Mouse (Mus musculus) intestine, embryonic 15.5 days (tissue): Measurements from ENCODE around the gene Tbc1d10c. TPM values are rescaled to one million over a fixed set of nuclear protein-coding genes. Genes with fewer than 3 reads are reported as not detected.
A peak's percentile ranks its signal among the peaks of the same experiment; 100 is the strongest.
"Not testable (repeated sequence)": the region's sequence is repeated elsewhere in the genome, so short reads cannot be mapped to it uniquely, and the experiment has no call there.

Source experiments
- ATAC-seq: fragments of 200-750 bp; cut with Nextera tagmentation; 2 replicates; pipeline ENCODE4 v1.8.0; 2017; ENCODE audit warnings: moderate TSS enrichment, moderate library complexity
- H3K27ac ChIP-seq: fragments of 300-500 bp; sonication (generic); 2 replicates; pipeline ENCODE4 v1.5.1; 2015; ENCODE audit warnings: mild to moderate bottlenecking, inconsistent platforms
- H3K27me3 ChIP-seq: fragments of 300-500 bp; sonication (generic); replicated peaks from 2 replicates; pipeline ENCODE4 v1.6.1; 2015; ENCODE audit warnings: inconsistent platforms
- H3K36me3 ChIP-seq: fragments of 300-500 bp; sonication (generic); 2 replicates; pipeline ENCODE4 v1.6.1; 2015; ENCODE audit warnings: inconsistent platforms
- H3K4me1 ChIP-seq: fragments of 300-500 bp; sonication (generic); replicated peaks from 2 replicates; pipeline ENCODE4 v1.6.1; 2015; ENCODE audit warnings: inconsistent platforms
- H3K4me2 ChIP-seq: fragments of 300-500 bp; sonication (generic); replicated peaks from 2 replicates; pipeline ENCODE4 v1.6.1; 2015; ENCODE audit warnings: mild to moderate bottlenecking, inconsistent platforms
- H3K4me3 ChIP-seq: fragments of 300-500 bp; sonication (generic); replicated peaks from 2 replicates; pipeline ENCODE4 v1.5.1; 2015; ENCODE audit warnings: inconsistent platforms
- H3K9ac ChIP-seq: fragments of 300-500 bp; sonication (generic); 2 replicates; pipeline ENCODE4 v1.6.1; 2015; ENCODE audit warnings: inconsistent platforms
- H3K9me3 ChIP-seq: fragments of 300-500 bp; sonication (generic); 2 replicates; pipeline ENCODE4 v1.6.1; 2016; ENCODE audit warnings: inconsistent platforms
- WGBS: fragments of 180-500 bp; shearing (Covaris S2); methylation state at CpG from one replicate; pipeline ENCODE4 v1.1.7; 2015; 5-methylcytosine and 5-hydroxymethylcytosine counted together
- polyA plus RNA-seq: library from polyadenylated mRNA; unstranded; fragments of >200 nt; fragmentation: Nextera tagmentation; extraction: Ambion mirVana; gene quantifications from 2 replicates; pipeline ENCODE4 v1.2.1, GENCODE M21; 2015

Tbc1d10c gene
- polyA plus RNA-seq, 1 experiment from 2014 or later = 3.5 TPM

DNA sequence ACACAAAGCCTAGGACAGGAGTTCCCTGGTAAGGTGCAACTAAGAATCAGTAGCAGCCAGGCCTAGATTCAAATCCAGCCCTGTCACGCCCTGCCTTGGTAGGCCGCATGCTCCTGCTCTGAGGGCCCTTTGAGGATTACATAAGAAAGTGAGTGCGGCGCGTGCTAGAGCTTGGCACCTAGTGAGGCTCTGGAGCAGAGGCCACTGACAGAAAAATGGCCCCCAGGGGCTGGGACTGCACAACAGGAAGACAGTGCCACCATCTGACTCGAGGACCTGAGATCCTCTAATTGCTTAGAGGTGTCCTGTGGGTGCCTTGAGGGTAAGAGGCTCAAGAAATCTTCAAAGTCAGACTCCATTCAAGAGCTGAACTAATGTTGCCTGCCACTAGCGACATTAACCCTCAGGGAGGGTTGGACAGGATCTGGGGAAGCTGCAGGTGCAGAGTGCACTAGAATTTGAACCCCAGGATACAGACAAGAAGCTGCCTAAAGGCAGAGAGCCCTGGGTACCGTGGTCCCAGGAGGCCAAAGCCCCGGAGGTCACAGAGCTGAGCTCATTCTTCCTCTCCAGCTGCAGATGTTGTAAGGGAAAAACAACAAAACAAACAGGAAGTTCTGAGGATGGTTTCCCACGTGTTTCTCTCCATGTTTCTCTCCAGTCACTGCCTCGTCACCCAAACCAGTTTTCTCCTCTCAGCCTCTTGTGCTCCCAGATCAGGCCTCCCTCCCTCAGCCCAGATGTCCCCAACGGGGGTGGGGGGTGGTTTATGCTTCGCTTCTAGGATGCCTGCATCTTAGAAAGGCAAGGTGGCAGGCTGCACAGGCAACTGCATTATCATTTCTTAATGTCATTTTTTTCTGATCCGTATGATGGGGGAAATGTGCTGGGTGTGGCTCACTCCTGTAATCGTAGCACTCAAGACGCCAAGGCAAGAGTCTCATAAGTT, 46.3 kb downstream of the Tbc1d10c start:
- Histone ChIP-seq H3K27me3 (no peaks in the 10 kb centered on the region), H3K27ac (no peak overlapping the region), H3K4me2 (no peak overlapping the region), H3K9ac (no peak overlapping the region), H3K9me3 (no peaks in the 10 kb centered on the region), H3K4me3 (no peak overlapping the region), H3K4me1 (peaks cover 15% of the 10 kb centered on the region), H3K36me3 (no peaks in the 10 kb centered on the region)
- no peak for ATAC-seq
- 76% methylated on average over 16 of the region's 16 CpGs for WGBS

DNA sequence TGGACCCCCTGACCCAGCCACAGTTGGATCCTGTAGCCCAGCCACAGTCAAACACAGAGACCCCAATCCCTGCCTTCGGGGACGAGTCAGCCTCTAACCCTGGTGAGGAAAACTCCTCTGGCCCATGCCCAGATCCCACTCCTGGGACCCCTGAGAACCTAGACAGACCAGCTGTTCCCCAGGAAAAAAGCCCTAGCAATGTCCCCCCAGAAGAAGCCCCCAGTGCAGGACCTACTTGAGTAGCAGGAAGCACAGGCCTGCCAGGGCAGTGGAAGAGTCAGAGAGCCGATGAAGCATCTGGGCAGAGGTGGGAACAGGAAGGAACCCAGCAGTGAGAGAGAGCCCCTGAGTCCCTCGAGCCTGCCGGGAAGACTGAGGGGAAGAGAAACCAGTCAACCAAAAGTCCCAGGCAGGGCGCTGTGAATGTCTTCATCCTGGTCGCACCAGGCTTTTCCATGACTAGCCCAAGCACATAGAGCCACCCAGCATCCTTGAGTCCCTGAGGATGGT, 47.3 kb downstream of the Tbc1d10c start, which contains the start of gene Cabp4:
Cabp4 (minus strand) TSS at position 275 of the 510 bp plus-strand sequence.
- H3K9me3 ChIP-seq = no peaks in the 10 kb centered on the region
- H3K9ac ChIP-seq = no peak within 1 kb of the TSS
- H3K36me3 ChIP-seq = no peaks in the 10 kb centered on the region
- 86% methylated on average over 7 of the region's 7 CpGs for WGBS
- no peak within 1 kb of the TSS for H3K4me2 ChIP-seq
- H3K27me3 ChIP-seq = no peaks in the 10 kb centered on the region
- no peak within 1 kb of the TSS for H3K27ac ChIP-seq
- H3K4me1 ChIP-seq = peaks cover 6% of the 10 kb centered on the region
- ATAC-seq = no peak
- no peak within 1 kb of the TSS for H3K4me3 ChIP-seq

DNA sequence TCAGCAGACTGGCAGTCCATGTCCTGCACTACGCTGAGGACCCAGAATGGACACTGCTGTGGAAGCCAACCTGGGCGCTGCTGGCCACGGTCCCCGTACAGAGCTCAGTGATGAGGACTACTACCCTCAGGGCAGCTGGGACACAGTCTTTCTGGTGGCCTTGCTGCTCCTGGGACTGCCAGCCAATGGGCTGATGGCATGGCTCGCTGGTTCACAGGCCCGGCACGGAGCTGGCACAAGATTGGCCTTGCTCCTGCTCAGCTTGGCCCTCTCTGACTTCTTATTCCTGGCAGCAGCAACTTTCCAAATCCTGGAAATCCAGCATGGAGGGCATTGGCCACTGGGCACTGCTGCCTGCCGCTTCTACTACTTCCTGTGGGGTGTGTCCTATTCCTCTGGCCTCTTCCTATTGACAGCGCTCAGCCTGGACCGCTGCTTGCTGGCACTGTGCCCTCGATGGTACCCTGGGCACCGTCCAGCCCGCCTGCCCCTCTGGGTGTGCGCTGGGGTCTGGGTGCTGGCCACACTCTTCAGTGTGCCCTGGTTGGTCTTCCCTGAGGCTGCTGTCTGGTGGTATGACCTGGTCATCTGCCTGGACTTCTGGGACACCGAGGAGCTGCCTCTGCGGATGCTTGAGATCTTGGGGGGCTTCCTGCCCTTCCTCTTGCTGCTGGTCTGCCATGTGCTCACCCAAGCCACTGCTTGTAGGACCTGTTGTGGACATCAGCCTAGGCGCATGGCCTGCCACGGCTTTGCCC, 48.5 kb downstream of the Tbc1d10c start:
- no peaks in the 10 kb centered on the region for H3K36me3 ChIP-seq
- ATAC-seq = no peak
- H3K4me3 ChIP-seq = no peak overlapping the region
- H3K9ac ChIP-seq = no peak overlapping the region
- H3K4me2 ChIP-seq = no peak overlapping the region
- peaks cover 2% of the 10 kb centered on the region; the same call in 1 of the 2 replicates for H3K4me1 ChIP-seq
- H3K27ac ChIP-seq = no peak overlapping the region
- H3K27me3 ChIP-seq = no peaks in the 10 kb centered on the region
- no peaks in the 10 kb centered on the region for H3K9me3 ChIP-seq
- WGBS = 86% methylated on average over 18 of the region's 18 CpGs

DNA sequence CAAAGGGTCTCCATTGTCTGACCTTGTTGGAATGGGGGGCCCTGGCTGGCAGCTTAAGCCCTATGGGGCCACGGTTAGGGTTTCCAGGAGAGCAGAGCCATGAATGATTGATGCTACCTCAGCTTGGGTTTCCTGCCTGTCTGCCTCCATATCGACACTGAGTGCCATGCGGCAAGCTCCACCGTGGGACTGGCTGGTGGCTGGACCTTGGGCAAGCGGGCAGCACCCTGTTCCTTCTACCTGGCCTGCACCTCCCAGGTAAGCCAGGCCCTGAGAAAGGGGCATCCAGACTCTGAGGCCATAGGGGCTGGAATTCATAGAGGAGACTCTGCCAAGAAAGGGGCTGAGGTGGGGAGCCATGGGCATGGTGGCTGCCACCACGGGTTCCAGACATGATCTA, 50.9 kb downstream of the Tbc1d10c start:
- WGBS = 81% methylated on average over 6 of the region's 6 CpGs
- ATAC-seq = no peak

DNA sequence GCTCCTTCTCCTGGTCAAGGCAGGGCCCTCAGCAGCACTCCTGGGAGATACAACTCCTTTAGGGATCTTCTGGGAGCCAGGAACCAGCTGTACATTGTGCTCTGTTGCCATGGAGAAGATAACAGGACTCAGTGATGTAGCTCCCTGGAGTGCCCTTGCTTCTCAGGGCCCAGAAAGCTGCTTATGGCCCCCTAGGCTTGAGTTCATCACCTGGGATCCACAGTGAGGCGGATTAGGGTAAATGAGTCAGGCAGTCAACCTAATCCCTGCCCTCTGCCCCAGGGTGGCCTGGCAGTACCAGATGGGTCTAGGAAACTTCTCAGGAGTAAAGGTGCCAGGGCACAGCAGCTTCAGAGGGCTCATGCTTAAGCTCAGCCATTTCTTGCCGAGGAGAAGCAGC, 51.6 kb downstream of the Tbc1d10c start, which contains the start of gene Gpr152:
Gpr152 (plus strand) TSS at position 342 of the 400 bp plus-strand sequence.
- Histone ChIP-seq H3K9me3 (no peaks in the 10 kb centered on the region), H3K27me3 (no peaks in the 10 kb centered on the region), H3K27ac (no peak within 1 kb of the TSS), H3K9ac (no peak within 1 kb of the TSS), H3K4me3 (no peak within 1 kb of the TSS), H3K4me1 (no peaks in the 10 kb centered on the region), H3K36me3 (no peaks in the 10 kb centered on the region), H3K4me2 (no peak within 1 kb of the TSS)
- WGBS = 82% methylated on average over 2 of the region's 2 CpGs
- no peak for ATAC-seq

More for the DNA sequence above, 50.9 kb downstream of the Tbc1d10c start:
- Histone ChIP-seq H3K9ac (no peak overlapping the region), H3K27me3 (no peaks in the 10 kb centered on the region), H3K9me3 (no peaks in the 10 kb centered on the region), H3K4me3 (no peak overlapping the region), H3K4me1 (no peaks in the 10 kb centered on the region), H3K27ac (no peak overlapping the region), H3K4me2 (no peak overlapping the region), H3K36me3 (no peaks in the 10 kb centered on the region)

DNA sequence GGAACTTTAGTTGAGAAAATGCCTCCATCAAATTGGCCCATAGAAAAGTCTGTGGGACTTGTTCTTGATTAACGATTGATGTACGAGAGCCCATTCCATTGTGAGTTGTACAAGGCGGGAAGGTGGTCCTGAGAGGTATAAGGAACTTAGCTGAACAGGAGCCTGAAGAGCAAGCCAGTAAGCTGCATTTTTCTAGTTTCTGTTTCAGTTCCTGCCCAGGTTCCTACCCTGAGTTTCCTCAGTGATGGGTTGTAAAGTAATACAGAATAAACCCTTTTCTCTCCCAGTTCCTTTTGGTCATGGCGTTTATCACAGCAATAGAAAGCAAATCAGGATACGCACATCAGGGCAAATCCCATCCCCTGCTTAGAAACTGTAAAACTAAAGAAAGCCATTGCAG, 53.2 kb downstream of the Tbc1d10c start:
- H3K4me1 ChIP-seq = no peaks in the 10 kb centered on the region
- 80% methylated on average over 5 of the region's 5 CpGs for WGBS
- no peak overlapping the region for H3K4me3 ChIP-seq
- H3K9ac ChIP-seq = no peak overlapping the region
- H3K36me3 ChIP-seq = peaks cover under 1% of the 10 kb centered on the region; the same call in 1 of the 2 replicates
- no peak overlapping the region for H3K4me2 ChIP-seq
- H3K9me3 ChIP-seq = no peaks in the 10 kb centered on the region
- H3K27me3 ChIP-seq = no peaks in the 10 kb centered on the region
- no peak overlapping the region for H3K27ac ChIP-seq
- ATAC-seq = no peak

DNA sequence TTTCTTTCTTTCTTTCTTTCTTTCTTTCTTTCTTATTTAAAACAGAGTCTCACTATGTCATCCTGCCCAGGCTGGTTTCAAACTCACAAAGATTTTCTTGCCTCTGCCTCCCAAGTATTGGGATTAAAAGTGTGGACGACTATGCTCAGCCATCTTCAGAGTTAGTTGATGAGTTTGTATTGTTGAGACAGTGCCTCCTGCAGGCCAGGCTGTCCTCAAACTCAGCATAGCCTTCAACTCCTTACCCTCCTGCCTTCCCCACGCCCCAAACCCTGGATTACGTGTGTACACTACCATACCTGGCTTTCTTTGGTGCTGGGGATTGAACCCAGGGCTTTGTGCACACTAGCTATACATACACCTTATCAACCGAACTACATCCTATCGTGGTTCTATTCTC, 54.6 kb downstream of the Tbc1d10c start:
- no peak for ATAC-seq
- peaks cover 12% of the 10 kb centered on the region for H3K36me3 ChIP-seq
- H3K4me2 ChIP-seq = no peak overlapping the region
- H3K27ac ChIP-seq = no peak overlapping the region
- H3K4me3 ChIP-seq = no peak overlapping the region
- H3K9me3 ChIP-seq = no peaks in the 10 kb centered on the region
- H3K27me3 ChIP-seq = no peaks in the 10 kb centered on the region
- H3K9ac ChIP-seq = no peak overlapping the region
- H3K4me1 ChIP-seq = no peaks in the 10 kb centered on the region
- 81% methylated on average over 5 of the region's 5 CpGs for WGBS

DNA sequence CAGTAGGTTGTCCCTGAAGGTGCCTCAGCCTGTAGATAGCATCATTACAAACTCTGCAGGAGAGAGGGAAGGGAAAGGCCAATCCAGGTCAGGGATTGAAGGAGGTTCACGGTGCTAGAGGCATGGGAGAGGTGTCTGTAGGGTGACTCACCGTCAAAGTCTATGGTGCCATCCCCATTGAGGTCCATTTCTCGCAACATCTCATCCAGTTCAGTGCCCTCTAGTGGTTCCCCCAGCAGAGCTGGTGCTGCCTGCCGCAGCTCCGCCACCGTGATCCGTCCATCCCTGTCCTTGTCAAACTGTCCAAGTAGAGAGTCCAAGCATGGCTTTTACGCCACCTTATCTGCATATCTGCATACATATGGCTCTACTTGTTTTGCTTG, 55.1 kb downstream of the Tbc1d10c start:
- H3K4me2 ChIP-seq, H3K4me1 ChIP-seq, H3K27ac ChIP-seq, H3K9me3 ChIP-seq, H3K27me3 ChIP-seq, H3K9ac ChIP-seq, H3K4me3 ChIP-seq: not testable (repeated sequence)
- peak; percentile 50 for ATAC-seq
- peaks cover 12% of the 10 kb centered on the region for H3K36me3 ChIP-seq
- 20% methylated on average over 8 of the region's 8 CpGs for WGBS

DNA sequence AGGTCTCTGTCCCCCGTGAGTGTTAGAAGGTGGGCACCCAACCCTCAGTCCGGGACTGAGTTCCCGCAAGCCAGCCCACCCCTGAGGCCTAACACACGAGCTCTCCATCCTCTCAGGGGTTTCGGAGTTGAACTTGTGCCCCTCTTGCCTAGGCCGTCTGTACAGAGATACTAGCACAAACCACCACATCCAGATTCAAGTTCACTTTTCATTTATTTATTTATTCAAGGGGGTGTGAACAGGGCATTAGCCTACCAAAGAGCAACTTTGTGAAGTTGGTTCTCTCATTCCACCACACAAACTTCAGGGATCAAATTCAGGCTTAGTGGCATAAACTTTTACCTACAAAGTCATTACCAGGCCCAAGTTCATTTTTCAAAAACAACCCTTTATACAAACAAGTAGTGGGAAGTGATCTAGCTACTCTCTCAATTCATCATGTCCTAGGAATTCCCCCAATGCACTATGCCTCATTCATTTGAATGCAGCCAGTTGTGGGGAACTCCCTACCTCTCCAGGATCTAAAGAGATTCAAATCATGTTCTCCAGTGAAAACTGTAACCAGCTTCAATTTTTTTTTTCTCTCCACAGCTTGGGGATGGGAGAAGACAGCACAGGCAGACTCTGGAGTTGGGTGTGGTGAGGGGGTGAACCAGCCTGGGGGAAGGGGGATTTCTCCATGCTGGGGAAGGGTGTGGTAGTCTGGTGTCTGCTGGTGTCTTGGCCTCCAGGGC, 55.7 kb downstream of the Tbc1d10c start:
- H3K4me3 ChIP-seq, H3K27me3 ChIP-seq, H3K9ac ChIP-seq, ATAC-seq, H3K4me2 ChIP-seq, H3K27ac ChIP-seq, H3K9me3 ChIP-seq, H3K4me1 ChIP-seq: not testable (repeated sequence)
- peaks cover 12% of the 10 kb centered on the region for H3K36me3 ChIP-seq
- 83% methylated on average over 6 of the region's 6 CpGs for WGBS

DNA sequence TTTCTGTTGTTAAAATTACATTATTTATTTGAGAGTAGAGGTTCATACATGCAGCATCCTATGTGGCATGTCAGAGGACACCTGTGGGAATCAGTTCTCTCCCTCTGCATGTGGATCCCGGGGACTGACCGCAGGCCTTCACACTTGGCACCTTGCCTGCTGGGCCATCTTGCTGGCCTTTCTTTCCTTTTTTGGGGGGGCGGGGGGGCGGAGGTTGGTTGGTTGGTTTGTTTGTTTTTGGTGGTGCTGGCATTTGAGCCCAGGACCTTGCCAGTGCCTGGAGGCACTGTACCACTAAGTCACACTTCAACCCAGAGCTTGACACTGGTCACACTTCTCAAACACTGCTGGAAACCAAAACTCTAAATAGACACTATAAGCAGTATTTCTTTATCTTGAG, 56.7 kb downstream of the Tbc1d10c start:
- H3K4me1 ChIP-seq = no peaks in the 10 kb centered on the region
- no peak overlapping the region for H3K4me3 ChIP-seq
- 97% methylated on average over 4 of the region's 4 CpGs for WGBS
- H3K27ac ChIP-seq = no peak overlapping the region
- H3K9ac ChIP-seq = no peak overlapping the region
- no peak for ATAC-seq
- peaks cover 17% of the 10 kb centered on the region for H3K36me3 ChIP-seq
- H3K4me2 ChIP-seq = no peak overlapping the region
- no peaks in the 10 kb centered on the region for H3K9me3 ChIP-seq
- no peaks in the 10 kb centered on the region for H3K27me3 ChIP-seq
